Mouse (Mus musculus) midbrain, postnatal 0 days (tissue): ENCODE results near the gene Erbb2. TPM values are rescaled to one million over a fixed set of nuclear protein-coding genes. Genes with fewer than 3 reads are reported as not detected.

ENCODE experiments used
- ATAC-seq: fragments of 200-750 bp; cut with Nextera tagmentation; 2 replicates; pipeline ENCODE4 v1.8.0; 2017; ENCODE audit warnings: moderate number of reproducible peaks, mild to moderate bottlenecking, moderate TSS enrichment, moderate library complexity; ENCODE audit not compliant: low FRiP score
- DNase-seq: peaks from one replicate; pipeline ENCODE4 v3.0.0-alpha.2; 2015; ENCODE audit warnings: low spot score
- H3K27ac ChIP-seq: fragments of 300-500 bp; sonication (generic); 2 replicates; pipeline ENCODE4 v1.5.1; 2014; ENCODE audit warnings: low read depth, mild to moderate bottlenecking, low read length, mixed read lengths
- H3K27me3 ChIP-seq: fragments of 300-500 bp; sonication (generic); 2 replicates; pipeline ENCODE4 v1.6.1; 2014; ENCODE audit warnings: low read length, control low read depth, mixed read lengths; ENCODE audit not compliant: insufficient read depth
- H3K36me3 ChIP-seq: fragments of 300-500 bp; sonication (generic); 2 replicates; pipeline ENCODE4 v1.6.1; 2014; ENCODE audit warnings: low read length, control low read depth, mixed read lengths; ENCODE audit not compliant: insufficient read depth
- H3K4me1 ChIP-seq: fragments of 300-500 bp; sonication (generic); 2 replicates; pipeline ENCODE4 v1.6.1; 2014; ENCODE audit warnings: mild to moderate bottlenecking, control low read depth, antibody characterized with exemption, low read length, mixed read lengths; ENCODE audit not compliant: insufficient read depth
- H3K4me2 ChIP-seq: fragments of 300-500 bp; sonication (generic); 2 replicates; pipeline ENCODE4 v1.6.1; 2014; ENCODE audit warnings: low read depth, mild to moderate bottlenecking, low read length, mixed read lengths; ENCODE audit not compliant: poor library complexity, severe bottlenecking
- H3K4me3 ChIP-seq: fragments of 300-500 bp; sonication (generic); 2 replicates; pipeline ENCODE4 v1.5.1; 2014; ENCODE audit warnings: low read depth, mild to moderate bottlenecking, low read length, moderate library complexity
- H3K9ac ChIP-seq: fragments of 300-500 bp; sonication (generic); replicated peaks from 2 replicates; pipeline ENCODE4 v1.6.1; 2014; ENCODE audit warnings: mild to moderate bottlenecking, low read length, moderate library complexity, mixed read lengths; ENCODE audit not compliant: poor library complexity, severe bottlenecking
- H3K9me3 ChIP-seq: fragments of 300-500 bp; sonication (generic); 2 replicates; pipeline ENCODE4 v1.6.1; 2016; ENCODE audit warnings: low read length, control low read depth
- CTCF ChIP-seq: IDR thresholded peaks from 2 replicates; pipeline ENCODE4 v1.5.1; 2016; ENCODE audit warnings: antibody characterized with exemption, mild to moderate bottlenecking
- WGBS: fragments of 180-500 bp; shearing (Covaris S2); extraction: QIAGEN DNeasy Blood & Tissue Kit; methylation state at CpG from one replicate; pipeline ENCODE4 v1.1.7; 2014; 5-methylcytosine and 5-hydroxymethylcytosine counted together
- polyA plus RNA-seq: library from polyadenylated mRNA; unstranded; fragments of >200 nt; fragmentation: Nextera tagmentation; extraction: Ambion mirVana; gene quantifications from 2 replicates; pipeline ENCODE4 v1.2.1, GENCODE M21; 2015
- total RNA-seq: library from RNA; depleted of rRNA; stranded (reverse); fragments of >200 nt; gene quantifications from 2 replicates; pipeline ENCODE4 v1.2.3, GENCODE M21; 2014

Erbb2 gene
- total and polyA plus RNA-seq, 2 experiments from 2014 or later = 3.9 to 9.4 TPM

- WGBS = 76% methylated on average over 1 of the region's 1 CpGs
- Histone ChIP-seq H3K9me3 (no peaks in the 10 kb centered on the region), H3K36me3 (no peaks in the 10 kb centered on the region), H3K4me2 (no peak overlapping the region), H3K4me1 (peaks cover 6% of the 10 kb centered on the region; the same call in 1 of the 2 replicates), H3K27ac (no peak overlapping the region), H3K4me3 (no peak overlapping the region), H3K27me3 (peaks cover 11% of the 10 kb centered on the region), H3K9ac (no peak overlapping the region)
- TF ChIP-seq CTCF = no peak
- no peak for DNase-seq
- ATAC-seq = no peak
Measured at GRCm38 (mm10) chr11:98417074-98417473, 4.8 kb downstream of the Erbb2 start.

GRCm38 (mm10) chr11:98418273-98418672 is 6.0 kb downstream of the Erbb2 start:
- no peak overlapping the region for H3K4me3 ChIP-seq
- TF ChIP-seq CTCF = no peak
- no peaks in the 10 kb centered on the region for H3K36me3 ChIP-seq
- DNase-seq = no peak
- H3K9me3 ChIP-seq = no peaks in the 10 kb centered on the region
- H3K4me1 ChIP-seq = no peaks in the 10 kb centered on the region
- no peak overlapping the region for H3K4me2 ChIP-seq
- H3K27ac ChIP-seq = no peak overlapping the region
- H3K9ac ChIP-seq = no peak overlapping the region
- 53% methylated on average over 6 of the region's 6 CpGs for WGBS
- H3K27me3 ChIP-seq = no peaks in the 10 kb centered on the region
- no peak for ATAC-seq

DNA sequence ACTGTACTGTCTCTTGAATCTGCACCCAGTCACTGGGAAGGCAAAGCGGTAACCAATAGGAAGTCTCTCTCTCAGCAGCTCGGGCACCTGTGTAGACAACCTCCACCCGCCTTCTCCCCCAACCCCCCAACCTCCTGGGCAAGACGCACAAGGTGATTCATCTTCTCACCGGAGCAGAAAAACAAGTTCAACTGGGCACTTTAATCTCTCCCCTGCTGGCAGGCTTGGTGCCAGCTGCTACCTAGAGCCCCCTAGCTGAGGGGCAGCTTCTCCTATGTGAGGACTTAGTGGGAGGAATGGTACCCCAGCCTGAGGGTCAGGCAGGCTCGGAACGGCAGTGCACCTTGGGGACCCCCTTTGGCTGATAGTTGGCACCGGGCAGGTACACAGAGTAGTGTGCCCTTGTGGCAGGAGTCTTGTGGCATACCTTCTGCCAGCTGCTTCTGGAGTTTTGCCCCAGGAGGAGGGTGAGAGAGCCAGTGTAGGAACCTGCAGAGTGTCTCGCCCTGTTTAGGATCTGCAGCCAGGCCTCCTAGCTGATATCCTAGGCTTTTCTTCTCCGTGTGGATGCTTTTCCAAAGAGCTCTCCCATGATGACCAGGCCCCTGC is 6.8 kb downstream of the Erbb2 start:
- 84% methylated on average over 10 of the region's 10 CpGs for WGBS
- no peaks in the 10 kb centered on the region for H3K27me3 ChIP-seq
- no peak overlapping the region for H3K4me3 ChIP-seq
- H3K27ac ChIP-seq = no peak overlapping the region
- no peaks in the 10 kb centered on the region for H3K4me1 ChIP-seq
- no peak overlapping the region for H3K4me2 ChIP-seq
- DNase-seq (no peak), ATAC-seq (no peak)
- no peak for TF ChIP-seq CTCF
- no peaks in the 10 kb centered on the region for H3K36me3 ChIP-seq
- H3K9me3 ChIP-seq = no peaks in the 10 kb centered on the region
- no peak overlapping the region for H3K9ac ChIP-seq

GRCm38 (mm10) chr11:98426592-98426991 is 14.3 kb downstream of the Erbb2 start:
- no peak overlapping the region for H3K9ac ChIP-seq
- H3K4me3 ChIP-seq = no peak overlapping the region
- WGBS = 95% methylated on average over 7 of the region's 7 CpGs
- H3K27ac ChIP-seq = no peak overlapping the region
- no peaks in the 10 kb centered on the region for H3K36me3 ChIP-seq
- H3K4me1 ChIP-seq = no peaks in the 10 kb centered on the region
- no peak for TF ChIP-seq CTCF
- no peak overlapping the region for H3K4me2 ChIP-seq
- DNase-seq = no peak
- H3K27me3 ChIP-seq = no peaks in the 10 kb centered on the region
- no peaks in the 10 kb centered on the region for H3K9me3 ChIP-seq
- ATAC-seq = no peak

DNA sequence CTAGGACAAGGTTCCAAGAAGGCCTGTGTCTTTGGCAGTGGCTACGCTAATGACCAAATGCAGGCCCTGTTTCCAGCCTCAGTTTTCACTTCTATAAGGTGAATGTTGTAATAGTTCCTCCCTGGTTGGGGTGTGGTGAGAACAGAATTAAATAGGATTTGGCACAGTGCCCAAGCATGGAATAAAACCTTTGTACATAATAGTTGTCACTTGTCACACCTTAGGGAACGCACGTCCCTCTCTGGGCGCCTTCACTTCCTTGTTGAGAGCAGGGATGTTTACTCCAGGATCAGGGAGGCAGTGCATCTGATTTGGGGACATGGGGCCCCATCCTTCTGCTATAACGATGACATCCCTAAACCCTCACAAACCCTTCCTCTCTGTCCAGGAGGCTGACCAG is 16.2 kb downstream of the Erbb2 start:
- no peak overlapping the region for H3K9ac ChIP-seq
- H3K4me3 ChIP-seq = no peak overlapping the region
- ATAC-seq = no peak
- no peaks in the 10 kb centered on the region for H3K9me3 ChIP-seq
- H3K4me2 ChIP-seq = no peak overlapping the region
- no peak for DNase-seq
- H3K27ac ChIP-seq = no peak overlapping the region
- H3K36me3 ChIP-seq = no peaks in the 10 kb centered on the region
- H3K4me1 ChIP-seq = no peaks in the 10 kb centered on the region
- no peaks in the 10 kb centered on the region for H3K27me3 ChIP-seq
- no peak for TF ChIP-seq CTCF
- 80% methylated on average over 5 of the region's 5 CpGs for WGBS

GRCm38 (mm10) chr11:98431743-98432502 is 19.7 kb downstream of the Erbb2 start:
- Histone ChIP-seq H3K27ac (no peak overlapping the region), H3K27me3 (no peaks in the 10 kb centered on the region), H3K4me3 (no peak overlapping the region), H3K9ac (no peak overlapping the region), H3K36me3 (peaks cover 8% of the 10 kb centered on the region), H3K9me3 (no peaks in the 10 kb centered on the region), H3K4me1 (no peaks in the 10 kb centered on the region), H3K4me2 (no peak overlapping the region)
- 84% methylated on average over 9 of the region's 9 CpGs for WGBS
- DNase-seq (no peak), ATAC-seq (no peak)
- no peak for TF ChIP-seq CTCF
